Mouse (Mus musculus) frontal cortex, postnatal 36 days (tissue): ENCODE results near the gene Morc4.

Experiments used
- DNase-seq, 2 experiments: peaks; one replicate each; pipeline ENCODE4 v3.0.0; 2022; ENCODE audit warnings: low spot score in 2 of 2

Gene Morc4

GRCm38 (mm10) chrX:139807391-139807790, 64.1 kb downstream of the Morc4 start:
- DNase-seq: no peak

- DNase-seq: no peak
Observed at GRCm38 (mm10) chrX:139805918-139806317, 65.6 kb downstream of the Morc4 start.

GRCm38 (mm10) chrX:139803028-139803427, 68.4 kb downstream of the Morc4 start:
- no peak for DNase-seq

GRCm38 (mm10) chrX:139800406-139800878, 71.0 kb downstream of the Morc4 start, which contains the start of gene Cldn2:
Gene Cldn2, plus strand, starts transcription at chrX:139800828.
- DNase-seq: no peak

GRCm38 (mm10) chrX:139799953-139800352, 71.5 kb downstream of the Morc4 start:
- no peak for DNase-seq

GRCm38 (mm10) chrX:139797875-139798274, 73.6 kb downstream of the Morc4 start:
- DNase-seq: no peak

GRCm38 (mm10) chrX:139796037-139796436, 75.4 kb downstream of the Morc4 start:
- no peak for DNase-seq

GRCm38 (mm10) chrX:139794072-139794845, 77.2 kb downstream of the Morc4 start:
- DNase-seq: no peak

- no peak for DNase-seq
Observed at GRCm38 (mm10) chrX:139785764-139786163, 85.7 kb downstream of the Morc4 start.

- DNase-seq: no peak
Observed at GRCm38 (mm10) chrX:139783045-139783422, 88.4 kb downstream of the Morc4 start.

- DNase-seq: no peak
Observed at GRCm38 (mm10) chrX:139782278-139783044, 89.0 kb downstream of the Morc4 start, which contains the start of gene Ripply1. Gene Ripply1, minus strand, starts transcription at chrX:139782353.

- no peak for DNase-seq
Observed at GRCm38 (mm10) chrX:139781563-139781962, 89.9 kb downstream of the Morc4 start.

GRCm38 (mm10) chrX:139780988-139781387, 90.5 kb downstream of the Morc4 start:
- DNase-seq: no peak

- no peak for DNase-seq
Observed at GRCm38 (mm10) chrX:139779401-139779800, 92.1 kb downstream of the Morc4 start.

- DNase-seq: no peak
Observed at GRCm38 (mm10) chrX:139778886-139779285, 92.6 kb downstream of the Morc4 start.

GRCm38 (mm10) chrX:139777357-139777756, 94.1 kb downstream of the Morc4 start:
- no peak for DNase-seq

GRCm38 (mm10) chrX:139775084-139775612, 96.3 kb downstream of the Morc4 start:
- no peak for DNase-seq

- DNase-seq: peak; percentile 23 to 33
Observed at GRCm38 (mm10) chrX:139774309-139775083, 97.0 kb downstream of the Morc4 start.
